Mouse (Mus musculus) liver, embryonic 12.5 days (tissue): Measurements from ENCODE around the gene B3galt4. TPM values are rescaled to one million over a fixed set of nuclear protein-coding genes. Genes with fewer than 3 reads are reported as not detected.

Experiments used
- ATAC-seq: fragments of 200-750 bp; cut with Nextera tagmentation; 2 replicates; pipeline ENCODE4 v1.8.0; 2017; ENCODE audit warnings: moderate number of reproducible peaks, mild to moderate bottlenecking, moderate library complexity
- H3K27ac ChIP-seq: fragments of 300-500 bp; sonication (generic); 2 replicates; pipeline ENCODE4 v1.5.1; 2016; ENCODE audit warnings: mild to moderate bottlenecking
- H3K27me3 ChIP-seq: fragments of 300-500 bp; sonication (generic); replicated peaks from 2 replicates; pipeline ENCODE4 v1.6.1; 2016; ENCODE audit warnings: mild to moderate bottlenecking, moderate library complexity
- H3K36me3 ChIP-seq: fragments of 300-500 bp; sonication (generic); 2 replicates; pipeline ENCODE4 v1.6.1; 2016; ENCODE audit warnings: mild to moderate bottlenecking, moderate library complexity
- H3K4me1 ChIP-seq: fragments of 300-500 bp; sonication (generic); 2 replicates; pipeline ENCODE4 v1.6.1; 2016
- H3K4me2 ChIP-seq: fragments of 300-500 bp; sonication (generic); 2 replicates; pipeline ENCODE4 v1.6.1; 2016; ENCODE audit warnings: mild to moderate bottlenecking, moderate library complexity
- H3K4me3 ChIP-seq: fragments of 300-500 bp; sonication (generic); 2 replicates; pipeline ENCODE4 v1.5.1; 2016; ENCODE audit warnings: mild to moderate bottlenecking, moderate library complexity
- H3K9ac ChIP-seq: fragments of 300-500 bp; sonication (generic); 2 replicates; pipeline ENCODE4 v1.6.1; 2016; ENCODE audit warnings: mild to moderate bottlenecking, moderate library complexity
- H3K9me3 ChIP-seq: fragments of 300-500 bp; sonication (generic); replicated peaks from 2 replicates; pipeline ENCODE4 v1.6.1; 2016; ENCODE audit warnings: mild to moderate bottlenecking, moderate library complexity
- WGBS: fragments of 180-500 bp; shearing (Covaris S2); methylation state at CpG from one replicate; pipeline ENCODE4 v1.1.7; 2016; ENCODE audit not compliant: insufficient replicate concordance; 5-methylcytosine and 5-hydroxymethylcytosine counted together
- polyA plus RNA-seq: library from polyadenylated mRNA; unstranded; fragments of >200 nt; fragmentation: Nextera tagmentation; extraction: Ambion mirVana; gene quantifications from 2 replicates; pipeline ENCODE4 v1.2.1, GENCODE M21; 2016

The B3galt4 gene
- polyA plus RNA-seq, 1 experiment from 2014 or later, result 2.6 TPM

DNA sequence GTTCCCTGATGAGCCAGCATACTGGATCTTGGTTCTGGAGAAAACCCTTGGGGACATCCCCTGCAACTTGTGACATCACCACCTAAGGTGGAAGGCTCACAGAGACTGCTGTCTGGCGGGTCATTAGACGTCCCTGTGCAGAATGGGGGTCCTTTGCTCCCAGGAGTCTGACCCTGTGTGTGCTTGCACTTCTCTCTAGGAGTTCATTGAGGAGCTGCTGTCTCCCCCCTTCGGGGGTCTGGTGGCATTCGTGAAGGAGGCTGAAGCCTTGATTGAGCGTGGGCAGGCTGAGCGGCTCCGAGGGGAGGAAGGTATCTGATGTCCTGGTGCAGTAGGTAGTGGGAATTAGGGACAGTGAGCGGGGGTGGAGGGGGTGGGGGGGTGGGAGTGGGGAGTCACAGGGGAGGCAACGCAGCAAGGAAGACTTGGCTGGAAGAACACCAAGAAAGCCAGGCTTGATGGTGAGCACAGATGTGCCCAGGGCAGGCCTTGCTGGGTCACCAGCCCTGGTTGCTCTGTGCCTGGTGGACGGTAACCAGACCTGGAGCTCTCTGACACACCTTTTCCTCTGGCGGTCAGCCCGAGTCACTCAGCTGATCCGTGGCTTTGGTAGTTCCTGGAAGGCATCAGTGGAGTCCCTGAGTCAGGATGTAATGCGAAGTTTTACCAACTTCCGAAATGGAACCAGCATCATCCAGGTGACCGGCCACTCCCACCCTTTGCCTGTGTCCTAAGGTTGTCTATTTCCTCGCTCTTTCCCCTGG lies 14.0 kb upstream of the B3galt4 start:
- 85% methylated on average over 17 of the region's 17 CpGs for WGBS
- no peak for ATAC-seq
- no peak overlapping the region for H3K27ac ChIP-seq
- peaks cover 62% of the 10 kb centered on the region for H3K36me3 ChIP-seq
- peaks cover 4% of the 10 kb centered on the region; the same call in 1 of the 2 replicates for H3K4me1 ChIP-seq
- peaks cover 10% of the 10 kb centered on the region; the same call in 1 of the 2 replicates for H3K9me3 ChIP-seq
- H3K4me2 ChIP-seq, result no peak overlapping the region
- no peaks in the 10 kb centered on the region for H3K27me3 ChIP-seq
- H3K4me3 ChIP-seq, result no peak overlapping the region
- no peak overlapping the region for H3K9ac ChIP-seq

DNA sequence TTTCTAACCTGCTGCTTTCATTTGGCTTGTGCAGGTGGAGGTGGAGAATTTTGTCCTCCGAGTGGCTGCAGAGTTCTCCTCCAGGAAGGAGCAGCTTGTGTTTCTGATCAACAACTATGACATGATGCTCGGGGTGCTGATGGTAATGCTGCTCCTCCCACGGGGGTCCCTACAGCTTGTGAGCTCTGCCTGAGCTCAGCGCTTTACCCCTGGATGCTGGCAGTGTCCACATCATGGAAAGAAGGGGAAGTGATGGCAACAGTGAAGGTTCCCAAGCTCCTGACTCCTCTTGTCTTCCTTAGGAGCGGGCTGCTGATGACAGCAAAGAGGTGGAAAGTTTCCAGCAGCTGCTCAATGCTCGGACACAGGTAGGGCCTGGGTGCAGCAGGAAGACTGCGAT lies 11.6 kb upstream of the B3galt4 start:
- H3K9me3 ChIP-seq, result no peaks in the 10 kb centered on the region
- H3K4me1 ChIP-seq, result no peaks in the 10 kb centered on the region
- no peak overlapping the region for H3K27ac ChIP-seq
- no peak overlapping the region for H3K4me3 ChIP-seq
- no peak for ATAC-seq
- WGBS, result 85% methylated on average over 7 of the region's 7 CpGs
- no peak overlapping the region for H3K4me2 ChIP-seq
- H3K36me3 ChIP-seq, result peaks cover 86% of the 10 kb centered on the region
- H3K9ac ChIP-seq, result no peak overlapping the region
- no peaks in the 10 kb centered on the region for H3K27me3 ChIP-seq

DNA sequence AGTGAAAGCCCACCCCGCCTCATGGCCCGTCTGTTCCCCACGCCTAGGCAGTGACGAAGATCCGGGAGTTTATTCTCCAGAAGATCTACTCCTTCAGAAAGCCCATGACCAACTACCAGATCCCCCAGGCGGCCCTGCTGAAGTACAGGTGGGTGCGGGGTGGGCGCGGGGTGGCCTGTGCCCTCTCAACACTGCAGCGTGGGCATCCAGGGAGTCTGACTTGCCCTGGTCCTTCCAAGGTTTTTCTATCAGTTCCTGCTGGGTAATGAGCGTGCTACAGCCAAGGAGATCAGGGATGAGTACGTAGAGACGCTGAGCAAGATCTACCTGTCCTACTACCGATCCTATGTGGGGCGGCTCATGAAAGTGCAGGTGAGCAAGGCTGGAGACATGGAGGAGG lies 8.7 kb upstream of the B3galt4 start:
- Histone ChIP-seq H3K9me3 (no peaks in the 10 kb centered on the region), H3K9ac (no peak overlapping the region), H3K27ac (no peak overlapping the region), H3K27me3 (no peaks in the 10 kb centered on the region), H3K4me2 (no peak overlapping the region), H3K36me3 (peaks cover 70% of the 10 kb centered on the region), H3K4me3 (no peak overlapping the region), H3K4me1 (peaks cover 15% of the 10 kb centered on the region)
- no peak for ATAC-seq
- WGBS, result 89% methylated on average over 15 of the region's 15 CpGs

DNA sequence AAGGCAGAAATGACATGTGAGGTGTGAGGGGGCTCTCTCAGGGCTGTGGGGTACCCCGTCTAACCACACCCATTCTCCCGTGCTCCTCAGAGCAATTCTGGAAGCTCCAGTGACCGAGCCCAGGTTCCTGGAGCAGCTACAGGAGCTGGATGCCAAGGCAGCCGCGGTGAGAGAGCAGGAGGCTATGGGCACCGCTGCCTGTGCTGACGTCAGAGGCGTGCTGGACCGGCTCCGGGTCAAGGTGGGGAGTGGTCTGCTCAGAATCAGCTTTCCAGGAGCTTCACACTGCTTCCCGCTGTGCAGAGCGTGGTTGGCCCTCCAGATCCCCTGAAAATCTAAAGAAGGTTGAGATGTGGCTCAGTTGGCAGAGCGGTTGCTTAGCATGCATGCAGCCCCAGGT lies 7.8 kb upstream of the B3galt4 start:
- 88% methylated on average over 13 of the region's 13 CpGs for WGBS

DNA sequence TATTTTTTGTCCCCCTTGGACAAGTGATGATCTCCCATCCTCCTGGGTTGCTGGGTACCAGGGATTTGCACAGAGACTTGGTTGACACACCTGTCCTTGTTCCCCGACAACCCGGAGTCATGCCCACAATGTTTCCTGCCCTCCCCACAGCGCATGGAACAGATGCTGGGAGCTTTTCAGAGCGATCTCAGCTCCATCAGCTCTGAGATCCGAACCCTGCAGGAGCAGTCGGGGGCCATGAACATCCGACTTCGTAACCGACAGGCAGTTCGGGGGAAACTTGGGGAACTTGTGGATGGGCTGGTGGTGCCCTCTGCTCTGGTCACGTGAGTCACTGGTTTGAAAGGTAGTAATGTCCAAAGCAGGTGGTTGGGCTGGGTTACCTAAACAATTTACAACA lies 7.2 kb upstream of the B3galt4 start:
- peaks cover 73% of the 10 kb centered on the region for H3K36me3 ChIP-seq
- no peaks in the 10 kb centered on the region for H3K27me3 ChIP-seq
- H3K4me1 ChIP-seq, result peaks cover 28% of the 10 kb centered on the region
- 87% methylated on average over 11 of the region's 11 CpGs for WGBS
- H3K4me3 ChIP-seq, result no peak overlapping the region
- H3K27ac ChIP-seq, result no peak overlapping the region
- H3K9ac ChIP-seq, result no peak overlapping the region
- no peaks in the 10 kb centered on the region for H3K9me3 ChIP-seq
- no peak overlapping the region for H3K4me2 ChIP-seq
- ATAC-seq, result no peak

More for the DNA sequence above, 7.8 kb upstream of the B3galt4 start:
- Histone ChIP-seq H3K27me3 (no peaks in the 10 kb centered on the region), H3K36me3 (peaks cover 73% of the 10 kb centered on the region), H3K27ac (no peak overlapping the region), H3K4me1 (peaks cover 21% of the 10 kb centered on the region), H3K4me3 (no peak overlapping the region), H3K9me3 (no peaks in the 10 kb centered on the region), H3K4me2 (no peak overlapping the region), H3K9ac (no peak overlapping the region)
- ATAC-seq, result no peak

DNA sequence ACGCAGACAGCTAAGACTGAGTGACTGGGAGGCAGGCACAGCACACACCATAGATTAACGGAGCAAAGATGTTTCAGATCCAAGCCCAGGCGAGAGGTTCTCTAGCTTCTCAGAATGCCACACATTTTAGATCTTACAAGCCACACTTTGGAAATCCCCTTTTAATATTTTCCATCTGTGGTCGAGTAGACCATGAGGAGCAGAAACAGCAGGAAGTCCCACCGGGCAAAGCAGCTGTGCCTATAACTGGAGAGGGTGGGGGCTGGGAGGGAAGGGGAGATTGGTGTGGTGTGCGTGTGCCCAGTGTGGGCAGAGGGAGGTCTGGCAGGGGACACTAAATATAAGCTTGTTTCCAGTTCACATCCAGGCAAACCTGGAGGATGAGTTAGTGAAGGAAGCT lies 6.2 kb upstream of the B3galt4 start:
- Histone ChIP-seq H3K4me3 (no peak overlapping the region), H3K36me3 (peaks cover 73% of the 10 kb centered on the region), H3K4me2 (0 out of 2 replicates have a peak overlapping the region, but pooled peaks have one; percentile 91), H3K27ac (no peak overlapping the region), H3K9me3 (no peaks in the 10 kb centered on the region), H3K4me1 (peaks cover 38% of the 10 kb centered on the region), H3K9ac (no peak overlapping the region; the same call in 1 of the 2 replicates), H3K27me3 (no peaks in the 10 kb centered on the region)
- ATAC-seq, result no peak
- 80% methylated on average over 6 of the region's 6 CpGs for WGBS

DNA sequence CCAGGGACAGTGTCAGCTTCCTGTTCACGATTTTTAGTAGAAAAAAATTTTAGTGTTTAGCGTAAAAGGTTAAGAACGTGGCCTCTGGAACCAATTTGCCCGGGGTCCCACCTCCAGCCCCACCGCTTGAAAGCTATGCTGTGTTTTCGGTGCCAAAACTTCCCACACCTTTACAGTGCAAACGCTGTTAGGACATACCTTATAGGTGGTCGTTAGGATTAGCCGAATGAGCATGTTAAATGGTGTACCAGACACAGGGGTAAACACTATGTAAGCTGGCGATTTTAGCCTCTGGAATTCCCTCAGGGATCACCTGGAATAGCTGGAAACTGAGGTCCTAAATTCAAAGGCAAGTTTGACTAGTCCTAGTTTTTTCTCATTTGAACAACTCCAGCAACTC lies 5.0 kb upstream of the B3galt4 start:
- H3K36me3 ChIP-seq, result peaks cover 70% of the 10 kb centered on the region
- WGBS, result 3% methylated on average over 10 of the region's 10 CpGs
- peak overlapping the region; percentile 91 for H3K4me2 ChIP-seq
- H3K27me3 ChIP-seq, result no peaks in the 10 kb centered on the region
- H3K27ac ChIP-seq, result peak overlapping the region; percentile 90
- peaks cover 49% of the 10 kb centered on the region for H3K4me1 ChIP-seq
- H3K4me3 ChIP-seq, result peak overlapping the region; percentile 80
- H3K9ac ChIP-seq, result peak overlapping the region; percentile 84
- no peak for ATAC-seq
- no peaks in the 10 kb centered on the region for H3K9me3 ChIP-seq

DNA sequence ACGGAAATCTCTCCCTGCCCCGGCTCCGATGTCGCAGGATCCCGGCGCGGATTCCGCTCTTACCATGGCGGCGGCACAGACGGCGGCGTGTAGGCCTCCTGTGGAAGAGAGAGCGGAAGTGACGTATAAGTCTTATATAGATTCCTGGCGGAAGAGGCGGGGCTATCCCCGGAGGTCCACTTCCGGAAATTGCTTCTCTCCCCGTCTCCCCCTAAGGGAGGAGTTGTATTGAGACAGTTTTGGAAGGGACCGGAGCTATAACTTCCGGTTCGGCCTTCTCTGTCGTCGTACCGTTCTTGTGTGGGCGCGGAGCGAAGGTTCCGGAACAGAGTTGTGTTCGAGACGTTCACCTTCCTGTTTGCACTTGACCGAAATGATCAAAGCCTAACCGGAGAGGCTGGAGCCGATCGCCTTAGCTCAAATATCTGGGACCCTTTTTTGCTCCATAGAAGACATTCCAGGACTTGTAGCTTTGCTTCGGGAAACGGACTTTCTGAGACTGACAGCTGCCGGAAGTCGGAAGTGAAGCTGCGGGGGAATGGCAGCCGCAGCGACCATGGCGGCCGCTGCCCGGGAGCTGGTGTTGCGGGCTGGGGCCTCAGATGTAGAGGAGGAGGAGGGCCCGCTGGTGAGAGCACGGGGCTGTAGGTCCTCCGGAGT lies 4.4 kb upstream of the B3galt4 start, which contains the start of the genes Vps52 and Rps18:
Gene Vps52, plus strand, starts transcription at position 258 of the 660 bp plus-strand sequence.
Gene Rps18, minus strand, starts transcription at position 447 of the 660 bp plus-strand sequence.
- H3K9ac ChIP-seq, result peak within 1 kb of the TSS; percentile 84
- H3K9me3 ChIP-seq, result no peaks in the 10 kb centered on the region
- H3K4me3 ChIP-seq, result peak within 1 kb of the TSS; percentile 80
- WGBS, result under 1% methylated on average over 50 of the region's 50 CpGs
- no peaks in the 10 kb centered on the region for H3K27me3 ChIP-seq
- peaks cover 65% of the 10 kb centered on the region for H3K36me3 ChIP-seq
- H3K4me1 ChIP-seq, result peaks cover 56% of the 10 kb centered on the region
- peak within 1 kb of the TSS; percentile 92 for H3K27ac ChIP-seq
- ATAC-seq, result peak; percentile 81
- H3K4me2 ChIP-seq, result peak within 1 kb of the TSS; percentile 91

DNA sequence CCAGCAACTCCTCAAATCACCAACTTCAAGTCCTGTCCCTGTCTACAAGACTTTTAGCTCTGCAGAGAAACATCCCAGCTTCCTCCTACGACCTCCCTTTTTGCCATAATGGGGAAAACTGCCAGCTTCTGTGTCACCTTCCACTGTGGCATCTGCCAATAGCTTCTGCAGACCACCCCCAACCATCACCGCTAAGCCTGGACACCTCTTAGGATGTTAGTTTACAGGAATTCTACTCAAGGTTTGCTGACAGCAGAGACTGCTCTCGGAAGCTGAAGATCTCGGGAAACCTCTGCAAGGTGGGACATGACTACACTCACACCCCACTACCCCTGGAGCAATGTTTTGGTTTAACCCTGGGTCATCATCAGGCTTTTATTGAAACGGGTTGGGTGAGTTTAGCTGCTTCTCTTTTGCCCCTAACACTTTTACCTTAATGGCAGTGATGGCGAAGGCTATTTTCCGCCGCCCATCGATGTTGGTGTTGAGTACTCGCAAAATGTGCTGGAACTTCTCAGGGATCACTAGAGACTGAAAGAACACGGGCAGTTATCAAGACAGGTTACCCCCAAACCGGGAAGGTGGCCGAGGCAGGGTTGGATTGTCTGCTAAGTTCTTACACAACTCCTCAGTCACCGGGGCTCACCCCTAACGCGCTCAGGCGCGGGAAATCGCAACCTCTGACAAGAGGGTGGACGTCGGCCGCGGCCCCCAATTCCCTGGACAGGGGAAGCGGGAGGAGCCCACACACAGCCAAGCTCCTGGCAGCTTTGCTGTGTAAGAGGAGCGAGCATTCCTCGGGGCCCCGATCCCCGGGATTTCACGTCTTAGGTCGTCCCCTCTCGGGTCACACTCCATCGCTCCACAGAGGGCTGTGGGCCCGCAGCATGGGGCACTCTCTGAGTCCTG lies 3.6 kb upstream of the B3galt4 start:
- Histone ChIP-seq H3K4me1 (peaks cover 64% of the 10 kb centered on the region), H3K27ac (peak overlapping the region; percentile 92), H3K9ac (peak overlapping the region; percentile 84), H3K4me3 (peak overlapping the region; percentile 80), H3K9me3 (no peaks in the 10 kb centered on the region), H3K4me2 (peak overlapping the region; percentile 90), H3K36me3 (peaks cover 65% of the 10 kb centered on the region), H3K27me3 (no peaks in the 10 kb centered on the region)
- ATAC-seq, result no peak
- under 1% methylated on average over 33 of the region's 33 CpGs for WGBS

DNA sequence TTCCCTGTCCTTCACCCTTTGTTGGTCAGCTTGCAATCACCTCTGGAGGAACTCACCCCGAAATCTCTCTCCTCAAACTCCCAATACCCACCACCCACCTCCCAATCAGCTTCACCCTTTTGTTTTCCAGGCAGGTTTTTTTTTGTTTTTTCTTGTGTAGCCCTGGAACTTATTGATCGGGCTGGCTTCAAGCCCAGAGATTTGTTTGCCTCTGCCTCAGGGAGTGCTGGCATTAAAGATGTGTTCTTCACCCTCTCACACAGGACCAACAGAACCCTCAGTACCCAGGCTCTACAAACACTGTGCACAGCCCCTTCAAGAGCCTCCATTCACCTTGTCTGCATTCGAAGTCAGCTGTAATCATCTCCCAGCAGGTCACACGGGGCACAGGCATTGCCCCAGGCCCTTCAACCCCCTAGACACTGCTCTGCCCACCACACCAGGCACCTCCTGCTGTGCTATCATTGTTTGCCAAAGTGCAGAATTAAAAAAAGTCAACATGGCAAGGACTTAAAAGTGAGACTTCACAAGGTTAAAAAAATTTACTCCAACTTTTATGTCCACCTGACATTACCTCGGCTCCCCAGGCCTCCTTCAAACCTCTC lies 2.8 kb upstream of the B3galt4 start:
- no peak for ATAC-seq
- H3K4me1 ChIP-seq, result peaks cover 68% of the 10 kb centered on the region
- WGBS, result 21% methylated on average over 5 of the region's 5 CpGs
- H3K9ac ChIP-seq, result peak overlapping the region; percentile 84
- peak overlapping the region; percentile 80 for H3K4me3 ChIP-seq
- no peaks in the 10 kb centered on the region for H3K27me3 ChIP-seq
- H3K9me3 ChIP-seq, result no peaks in the 10 kb centered on the region
- peaks cover 65% of the 10 kb centered on the region for H3K36me3 ChIP-seq
- H3K27ac ChIP-seq, result peak overlapping the region; percentile 92
- peak overlapping the region; percentile 90 for H3K4me2 ChIP-seq

DNA sequence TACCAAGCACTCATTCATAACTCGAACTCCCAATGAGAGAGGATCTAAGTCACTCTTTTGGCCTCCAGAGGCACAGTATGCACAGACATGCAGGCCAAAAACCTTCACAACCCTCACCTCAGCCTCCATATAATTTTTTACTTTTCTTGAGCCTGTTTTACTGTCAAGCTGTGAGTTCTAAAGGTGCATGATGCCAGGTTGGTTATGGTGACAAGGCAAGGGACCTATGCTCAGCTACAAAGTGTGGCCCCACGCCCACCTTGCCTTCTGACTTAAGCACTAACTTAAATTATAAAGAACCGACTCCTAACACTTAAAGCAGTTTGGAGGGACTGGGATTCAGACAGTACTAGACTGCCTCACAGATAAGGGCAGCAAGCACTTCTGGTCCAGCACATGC lies 2.0 kb upstream of the B3galt4 start:
- Histone ChIP-seq H3K27me3 (no peaks in the 10 kb centered on the region), H3K9ac (peak overlapping the region; percentile 84), H3K4me3 (peak overlapping the region; percentile 80), H3K36me3 (peaks cover 65% of the 10 kb centered on the region), H3K4me2 (peak overlapping the region; percentile 90), H3K4me1 (peaks cover 68% of the 10 kb centered on the region), H3K9me3 (no peaks in the 10 kb centered on the region), H3K27ac (peak overlapping the region; percentile 92)
- no peak for ATAC-seq
- 58% methylated on average over 3 of the region's 3 CpGs for WGBS
